Mouse (Mus musculus) MEL-GATA-1-ER (cell line): ENCODE data around the gene Ush2a.
A peak's percentile ranks its signal among the peaks of the same experiment; 100 is the strongest.

Experiments
- DNase-seq: peaks from one replicate; pipeline ENCODE4 v3.0.0-alpha.2; 2012; ENCODE audit warnings: low read depth; ENCODE audit errors: extremely low read depth

Ush2a gene

DNA sequence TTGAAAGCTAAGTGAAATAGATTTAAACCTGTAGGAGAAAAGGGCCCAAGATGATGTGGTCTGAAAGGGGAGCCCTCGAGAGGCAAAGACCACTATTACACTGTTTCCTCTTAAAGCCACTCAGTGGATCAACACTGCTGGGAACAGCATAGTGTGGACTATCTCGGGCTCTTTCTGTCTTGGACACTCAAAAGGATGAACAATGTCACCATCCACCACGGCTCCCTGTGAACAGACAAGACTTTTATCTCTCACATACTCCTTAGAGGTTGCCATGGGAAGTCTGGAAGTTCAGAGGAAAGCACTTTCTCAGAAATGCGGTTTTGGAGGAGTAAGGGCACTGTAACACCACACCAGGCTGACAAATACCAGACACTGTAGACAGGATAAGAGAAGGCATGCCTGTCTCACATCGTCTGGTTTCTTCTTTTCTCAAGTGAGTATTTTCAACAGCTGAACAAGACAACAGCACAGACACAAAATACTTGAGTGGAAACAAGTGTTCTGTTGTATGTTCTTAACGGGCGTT is 124.0 kb downstream of the Ush2a start:
- peak; percentile 49 for DNase-seq

DNA sequence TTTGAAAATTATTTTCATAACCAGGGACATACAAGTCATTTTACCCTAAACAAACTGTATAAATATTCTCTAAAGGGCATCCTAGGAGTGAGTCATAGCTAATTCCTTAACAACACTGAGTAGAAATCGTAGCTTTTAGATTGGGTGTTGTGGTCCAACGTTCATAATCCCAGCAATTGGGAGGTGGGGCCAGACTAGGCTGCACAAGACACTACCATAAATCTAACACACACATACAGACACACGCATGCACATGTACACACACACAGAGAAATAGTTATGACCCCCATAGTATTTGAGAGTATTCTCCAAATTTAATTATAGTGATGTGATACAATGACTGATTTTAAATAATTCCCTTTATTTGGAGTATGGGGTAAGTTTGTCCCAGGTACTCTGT is 125.5 kb downstream of the Ush2a start:
- DNase-seq = peak; percentile 47

GRCm38 (mm10) chr1:188387820-188388471 is 126.1 kb downstream of the Ush2a start:
- DNase-seq = peak; percentile 98

DNA sequence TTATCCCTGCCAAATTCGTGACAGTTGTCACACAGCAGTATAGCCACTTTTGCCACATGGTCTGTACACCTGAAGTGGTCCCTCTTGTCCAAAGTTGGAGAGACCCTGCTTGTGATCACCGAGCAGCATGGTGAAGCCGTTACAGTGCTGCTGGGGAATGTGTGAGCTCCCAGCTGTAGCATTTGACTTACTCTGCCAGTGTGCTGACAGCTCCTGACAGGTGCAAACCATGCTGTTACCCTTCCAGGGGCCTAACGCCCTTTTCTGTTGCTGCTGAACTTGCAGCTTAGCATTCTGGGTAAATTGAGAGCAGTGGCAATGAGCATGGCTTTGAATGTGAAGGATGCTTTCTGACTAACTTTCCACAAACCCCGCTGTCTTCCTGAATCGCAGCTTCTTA is 128.3 kb downstream of the Ush2a start:
- no peak for DNase-seq

DNA sequence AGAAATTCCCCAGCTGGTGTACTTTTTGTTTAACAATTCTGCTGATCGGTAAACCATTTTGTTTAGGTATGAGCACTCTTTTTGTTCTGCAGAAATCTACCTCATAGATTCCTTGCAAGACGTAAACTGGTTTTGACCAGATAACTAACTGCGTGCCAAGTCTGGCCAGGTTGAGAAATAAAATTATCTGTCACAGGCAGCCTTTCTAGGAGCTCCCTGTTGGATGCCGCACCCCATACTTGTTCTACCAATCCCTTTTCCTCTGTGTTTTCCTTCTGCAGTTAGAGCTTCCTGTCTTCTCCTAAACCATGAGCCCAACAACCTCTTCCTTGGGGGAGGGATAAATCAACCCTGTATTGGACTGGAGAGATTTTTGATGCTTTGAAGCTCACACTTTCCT is 145.4 kb downstream of the Ush2a start:
- no peak for DNase-seq

GRCm38 (mm10) chr1:188407613-188408386 is 146.0 kb downstream of the Ush2a start:
- no peak for DNase-seq

DNA sequence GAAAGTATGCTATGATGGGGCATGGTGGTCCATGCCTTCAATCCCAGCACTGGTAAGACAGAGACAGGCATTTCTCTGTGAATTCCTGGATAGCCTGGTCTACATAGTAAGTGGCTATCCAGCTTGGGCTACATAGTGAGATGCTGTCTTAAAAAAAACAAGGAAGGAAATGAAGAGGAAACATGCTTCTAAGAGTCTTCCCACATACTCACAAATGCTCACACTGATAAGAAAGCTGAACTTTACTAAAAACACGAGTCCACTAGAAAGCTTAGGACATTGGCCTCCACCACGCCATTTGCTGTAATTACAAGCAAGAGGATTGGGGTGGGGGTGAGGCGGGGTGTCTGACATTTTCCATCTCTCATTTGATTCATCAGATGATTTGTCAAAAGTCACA is 148.7 kb downstream of the Ush2a start:
- DNase-seq = no peak

- DNase-seq = no peak
Measured at GRCm38 (mm10) chr1:188420543-188420942, 158.7 kb downstream of the Ush2a start.

- no peak for DNase-seq
Measured at GRCm38 (mm10) chr1:188428172-188428571, 166.3 kb downstream of the Ush2a start.

GRCm38 (mm10) chr1:188430689-188431088 is 168.9 kb downstream of the Ush2a start:
- DNase-seq = no peak

DNA sequence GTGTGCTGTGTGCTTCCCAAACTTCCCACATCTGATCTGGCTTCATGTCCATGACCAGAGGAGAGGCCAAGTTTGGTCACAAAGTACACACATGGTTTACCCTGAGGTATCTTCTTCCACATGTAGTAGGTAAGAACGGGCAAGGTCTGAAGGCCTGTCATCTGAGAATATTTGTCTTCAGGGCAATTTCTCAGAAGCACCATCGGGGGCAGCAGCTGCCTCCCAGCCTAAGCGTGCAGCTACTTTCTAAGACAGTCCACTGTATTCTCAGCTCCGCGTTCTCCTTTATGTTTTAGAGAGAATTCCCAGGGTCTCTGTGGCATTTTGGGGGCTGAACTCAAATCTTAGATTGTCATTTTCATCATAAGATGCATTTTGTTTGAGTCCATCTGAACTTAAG is 186.1 kb downstream of the Ush2a start:
- no peak for DNase-seq

DNA sequence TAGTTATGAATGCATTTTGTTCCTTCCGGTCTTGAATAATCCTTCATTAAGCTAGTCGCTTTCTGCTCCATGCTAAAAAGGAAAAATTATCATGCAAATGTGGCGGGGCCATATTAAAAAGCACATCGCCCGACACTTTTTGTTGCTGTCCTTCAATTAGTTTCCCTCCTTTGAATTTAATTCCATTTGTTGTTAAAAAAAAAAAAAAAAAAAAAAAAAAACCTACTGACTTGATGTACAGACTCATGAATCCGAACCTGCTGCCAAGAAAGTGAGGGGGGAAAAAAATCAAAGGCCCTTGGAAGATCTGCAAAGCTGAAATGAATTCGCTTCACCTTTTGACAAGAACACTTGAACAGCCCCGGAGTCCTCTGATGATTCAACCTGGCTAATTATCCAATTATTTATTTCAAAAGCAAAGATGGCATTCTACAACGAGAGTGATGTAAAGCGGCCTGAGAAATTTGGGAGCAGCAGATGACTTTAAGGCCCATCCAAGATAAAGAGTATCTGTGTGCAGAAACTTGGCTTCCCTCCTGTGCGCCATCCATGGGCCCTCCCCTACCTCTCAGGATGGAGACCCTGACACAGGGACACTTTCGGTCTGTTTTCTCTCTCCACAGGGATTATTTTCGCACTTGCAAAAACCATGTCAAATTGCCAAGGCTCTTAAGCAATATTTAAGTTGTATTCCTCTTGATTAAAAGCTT is 194.8 kb downstream of the Ush2a start:
- DNase-seq = no peak

- no peak for DNase-seq
Measured at GRCm38 (mm10) chr1:188457221-188458008, 195.6 kb downstream of the Ush2a start.

DNA sequence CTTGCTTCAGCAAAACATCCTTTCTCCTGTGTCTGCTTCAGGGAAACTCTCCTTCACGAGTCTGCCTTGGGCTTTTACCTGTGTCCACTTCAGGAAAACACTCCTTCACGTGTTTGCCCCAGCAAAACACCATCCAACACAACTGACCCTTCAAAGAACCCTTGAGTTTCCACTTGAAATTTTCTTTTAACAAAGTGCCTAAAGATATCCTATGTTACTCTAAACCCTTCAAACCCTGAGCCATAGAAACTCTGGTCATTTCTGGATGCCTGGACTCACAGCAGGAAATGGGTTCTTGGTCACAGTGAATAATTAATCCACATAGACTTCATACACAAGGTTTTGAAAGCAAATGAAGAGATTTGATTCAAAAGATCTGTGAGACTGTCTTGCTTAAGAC is 199.4 kb downstream of the Ush2a start:
- DNase-seq = no peak

GRCm38 (mm10) chr1:188464653-188465052 is 202.8 kb downstream of the Ush2a start:
- DNase-seq = no peak

DNA sequence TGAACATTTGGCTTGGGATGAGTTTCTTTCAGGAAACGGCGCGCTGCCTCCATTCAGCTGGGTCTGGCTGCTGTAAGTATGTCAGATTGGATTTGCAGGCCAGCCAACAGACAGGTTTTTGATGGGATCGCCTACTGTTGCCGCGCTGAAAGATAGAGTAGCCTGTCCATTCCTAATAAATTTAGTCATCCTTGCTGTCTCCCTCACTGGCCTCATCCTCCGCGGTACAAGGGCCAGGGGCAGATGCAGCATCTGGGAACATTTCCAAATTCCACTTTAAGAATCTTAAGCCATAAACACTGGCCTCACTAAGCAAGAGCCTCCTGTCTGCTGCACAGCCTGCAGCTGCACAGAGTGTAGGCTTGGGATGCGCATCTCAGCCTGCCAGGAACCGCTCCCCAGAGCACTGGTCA is 206.6 kb downstream of the Ush2a start:
- no peak for DNase-seq

DNA sequence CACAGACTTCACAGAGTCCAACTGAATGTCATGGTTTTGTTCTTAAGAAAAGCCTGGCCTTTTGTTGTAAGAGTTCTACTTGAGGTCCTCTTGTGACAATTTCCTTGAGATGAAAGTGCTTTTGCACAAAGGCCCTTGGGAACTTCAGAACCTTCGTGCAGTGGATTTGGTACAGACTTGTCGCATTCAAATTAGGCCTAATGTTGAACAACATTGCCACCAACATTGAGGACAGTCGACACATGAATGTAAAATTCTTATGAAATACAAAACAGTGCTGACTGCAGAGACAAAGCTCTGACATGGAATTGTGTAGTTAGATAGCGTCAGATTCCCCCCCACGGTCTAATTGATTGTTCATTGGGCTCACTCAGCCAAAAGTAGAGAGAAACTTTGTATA is 243.1 kb downstream of the Ush2a start:
- no peak for DNase-seq

GRCm38 (mm10) chr1:188518792-188519191 is 257.0 kb downstream of the Ush2a start:
- no peak for DNase-seq

DNA sequence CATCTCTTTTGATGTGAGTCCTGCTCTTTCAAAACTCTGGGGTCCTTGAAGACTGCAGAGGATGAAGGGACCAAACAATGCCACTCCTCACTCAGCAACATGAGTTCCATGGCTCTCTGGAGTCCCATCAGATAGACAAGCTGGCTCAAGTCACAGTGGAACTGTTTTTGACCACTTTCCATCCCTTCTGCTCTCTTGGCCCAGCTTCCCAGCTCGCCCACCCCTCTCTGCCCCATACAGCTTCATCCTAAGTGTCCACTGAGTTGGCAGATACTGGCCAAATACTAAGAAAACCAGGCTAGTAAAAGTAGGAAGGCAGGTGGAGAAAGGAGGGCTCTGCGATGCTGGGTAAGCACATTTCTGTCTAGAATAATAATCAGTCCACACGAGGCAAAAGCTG is 265.6 kb downstream of the Ush2a start:
- DNase-seq = no peak

GRCm38 (mm10) chr1:188529606-188530131 is 267.8 kb downstream of the Ush2a start:
- no peak for DNase-seq

- DNase-seq = no peak
Measured at GRCm38 (mm10) chr1:188537021-188537420, 275.2 kb downstream of the Ush2a start.
